Mouse (Mus musculus) brain, embryonic 14.5 days (tissue): ENCODE data around the gene St8sia1. TPM values are rescaled to one million over a fixed set of nuclear protein-coding genes. Genes with fewer than 3 reads are reported as not detected.

Source experiments
- DNase-seq: peaks from one replicate; pipeline ENCODE4 v3.0.0-alpha.2; 2011; ENCODE audit warnings: low read depth
- CTCF ChIP-seq: fragments of 200-500 bp; IDR thresholded peaks from 2 replicates; pipeline ENCODE4 v1.5.1; 2012; ENCODE audit warnings: inconsistent platforms, mild to moderate bottlenecking, moderate library complexity, borderline replicate concordance; ENCODE audit not compliant: insufficient read depth, insufficient read length; ENCODE audit errors: extremely low read depth
- POLR2A ChIP-seq: fragments of 200-500 bp; IDR thresholded peaks from 2 replicates; pipeline ENCODE4 v1.6.1; 2012; ENCODE audit warnings: mild to moderate bottlenecking, inconsistent platforms, borderline replicate concordance; ENCODE audit not compliant: poor library complexity, insufficient read depth, insufficient read length, severe bottlenecking; ENCODE audit errors: extremely low read depth
- polyA plus RNA-seq: library from polyadenylated mRNA; depleted of rRNA; stranded (reverse); fragments of >200 nt; gene quantifications from 2 replicates; pipeline ENCODE4 v1.2.3, GENCODE M21; 2012

The St8sia1 gene
- polyA plus RNA-seq, 1 experiment = 20.6 TPM

GRCm38 (mm10) chr6:142837326-142837725 is 126.9 kb downstream of the St8sia1 start:
- DNase-seq = no peak
- TF ChIP-seq POLR2A = no peak
- TF ChIP-seq CTCF = no peak

- DNase-seq = peak; percentile 78
- no peak for TF ChIP-seq POLR2A
- no peak for TF ChIP-seq CTCF
Measured at GRCm38 (mm10) chr6:142835726-142836125, 128.5 kb downstream of the St8sia1 start.

- DNase-seq = no peak
- TF ChIP-seq CTCF (no peak), POLR2A (no peak)
Measured at GRCm38 (mm10) chr6:142834911-142835310, 129.3 kb downstream of the St8sia1 start.

GRCm38 (mm10) chr6:142831706-142832105 is 132.5 kb downstream of the St8sia1 start:
- no peak for DNase-seq

GRCm38 (mm10) chr6:142831243-142831642 is 133.0 kb downstream of the St8sia1 start:
- TF ChIP-seq CTCF (peak; percentile 15; the same call in 1 of the 2 replicates), POLR2A (no peak)

More at GRCm38 (mm10) chr6:142831706-142832105, 132.5 kb downstream of the St8sia1 start:
- TF ChIP-seq CTCF (no peak), POLR2A (no peak)

GRCm38 (mm10) chr6:142830221-142830620 is 134.0 kb downstream of the St8sia1 start:
- DNase-seq = no peak
- TF ChIP-seq CTCF (no peak), POLR2A (no peak)

More at GRCm38 (mm10) chr6:142831243-142831642, 133.0 kb downstream of the St8sia1 start:
- DNase-seq = no peak

GRCm38 (mm10) chr6:142825449-142825848 is 138.8 kb downstream of the St8sia1 start:
- TF ChIP-seq CTCF (no peak), POLR2A (no peak)
- no peak for DNase-seq

GRCm38 (mm10) chr6:142823008-142823787 is 141.1 kb downstream of the St8sia1 start:
- no peak for DNase-seq
- TF ChIP-seq CTCF (no peak), POLR2A (no peak)

GRCm38 (mm10) chr6:142818306-142818705 is 145.9 kb downstream of the St8sia1 start:
- DNase-seq = no peak
- TF ChIP-seq POLR2A = no peak
- TF ChIP-seq CTCF = no peak

- DNase-seq = peak; percentile 65
- TF ChIP-seq CTCF = no peak
- no peak for TF ChIP-seq POLR2A
Measured at GRCm38 (mm10) chr6:142815513-142815912, 148.7 kb downstream of the St8sia1 start.

- TF ChIP-seq CTCF = peak; percentile 79; the same call in 1 of the 2 replicates
- TF ChIP-seq POLR2A = no peak
- DNase-seq = peak; percentile 96
Measured at GRCm38 (mm10) chr6:142814495-142814921, 149.7 kb downstream of the St8sia1 start.

GRCm38 (mm10) chr6:142814011-142814410 is 150.2 kb downstream of the St8sia1 start:
- no peak for DNase-seq
- TF ChIP-seq POLR2A (no peak), CTCF (no peak)
